Mouse (Mus musculus): ENCODE results near the gene Scn1b.

DNA sequence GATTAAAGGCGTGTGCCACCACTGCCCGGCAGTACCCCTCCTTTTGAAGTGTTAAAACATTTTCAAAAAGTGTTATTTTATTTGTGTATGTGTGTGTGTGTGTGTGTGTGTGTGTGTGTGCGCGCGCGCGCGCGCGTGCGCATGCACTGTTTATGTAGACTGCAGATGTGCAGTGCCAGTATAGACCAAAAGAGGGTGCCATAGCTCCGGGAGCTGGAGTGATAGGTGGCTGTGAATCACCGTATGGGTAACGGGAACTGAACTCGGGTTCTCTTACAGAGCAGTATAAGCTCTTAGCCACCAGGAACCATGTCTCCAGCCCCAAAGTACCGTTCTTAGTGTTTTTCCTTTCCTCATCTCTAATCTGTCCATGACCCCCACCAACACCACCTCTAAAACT, 18.1 kb upstream of the Scn1b start:
- TF ChIP-seq CTCF (IDR thresholded peaks at IDR 0.05; ENCODE audit: low read depth, low read length) = no peak
- no peak for TF ChIP-seq POLR2A (IDR thresholded peaks at IDR 0.05; ENCODE audit: borderline replicate concordance, low read depth, low read length)
